Mouse (Mus musculus): ENCODE measurements at regions not wholly inside any gene's neighbourhood (a gene's known extent, or its start where the extent isn't known, plus 50 kb on each side); places are given as distances from the start of the nearest gene placed in this dataset.
"Not testable (repeated sequence)": the region's sequence is repeated elsewhere in the genome, so short reads cannot be mapped to it uniquely, and the experiment has no call there.

GRCm38 (mm10) chr3:21860915-21861635 is 215.4 kb upstream of the Tbl1xr1 start:
- no peak for ATAC-seq (ENCODE audit: low TSS enrichment)

GRCm38 (mm10) chr3:21861636-21861970 is 214.8 kb upstream of the Tbl1xr1 start:
- ATAC-seq (ENCODE audit: low TSS enrichment) = no peak

DNA sequence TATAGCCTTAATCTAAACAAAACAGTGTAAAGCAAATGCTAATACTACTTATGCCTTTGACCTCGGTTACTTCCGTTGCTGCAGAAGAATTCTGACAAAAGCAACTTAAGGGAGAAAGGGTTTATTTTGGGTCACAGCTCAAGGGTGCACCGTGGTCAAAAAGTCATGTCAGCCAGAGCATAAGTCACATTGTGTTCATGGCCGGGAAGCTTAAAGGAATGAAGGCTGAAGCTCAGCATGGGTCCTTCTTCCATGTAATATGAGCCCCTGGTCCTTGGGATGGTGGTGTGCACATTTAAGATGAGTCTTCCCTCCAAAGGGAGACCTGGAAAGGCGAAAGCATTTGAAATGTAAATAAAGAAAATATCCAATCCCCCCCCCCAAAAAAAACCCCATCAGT is 212.1 kb upstream of the Tbl1xr1 start:
- ATAC-seq (ENCODE audit: low TSS enrichment) = no peak

- no peak for ATAC-seq (ENCODE audit: low TSS enrichment)
These were observed 210.6 kb upstream of the Tbl1xr1 start for GRCm38 (mm10) chr3:21865856-21866255.

GRCm38 (mm10) chr3:21878396-21878795 is 198.1 kb upstream of the Tbl1xr1 start:
- ATAC-seq (ENCODE audit: low TSS enrichment) = no peak

GRCm38 (mm10) chr3:21884216-21884615 is 192.2 kb upstream of the Tbl1xr1 start:
- ATAC-seq (ENCODE audit: low TSS enrichment) = no peak

DNA sequence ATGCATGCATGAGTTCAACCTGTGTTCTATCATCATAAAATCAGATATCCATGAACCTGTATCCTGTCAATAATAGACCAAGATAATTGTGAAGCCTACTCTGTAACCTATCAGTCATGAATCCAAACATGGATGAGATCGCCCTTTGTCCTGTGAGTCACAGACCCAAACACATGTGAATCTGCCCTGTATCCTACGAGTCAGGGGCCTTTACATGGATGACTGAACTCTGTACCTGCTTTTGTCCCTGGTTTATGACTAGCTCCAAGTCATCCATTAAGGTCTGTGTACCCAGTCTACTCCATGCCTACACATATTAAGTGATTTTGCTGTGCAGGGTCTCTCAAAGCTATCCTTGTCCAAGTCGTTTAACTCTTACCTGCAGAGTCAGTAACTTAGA is 187.7 kb upstream of the Tbl1xr1 start:
- no peak for ATAC-seq (ENCODE audit: low TSS enrichment)

- no peak for ATAC-seq (ENCODE audit: low TSS enrichment)
These were observed 184.5 kb upstream of the Tbl1xr1 start for GRCm38 (mm10) chr3:21891819-21892480.

DNA sequence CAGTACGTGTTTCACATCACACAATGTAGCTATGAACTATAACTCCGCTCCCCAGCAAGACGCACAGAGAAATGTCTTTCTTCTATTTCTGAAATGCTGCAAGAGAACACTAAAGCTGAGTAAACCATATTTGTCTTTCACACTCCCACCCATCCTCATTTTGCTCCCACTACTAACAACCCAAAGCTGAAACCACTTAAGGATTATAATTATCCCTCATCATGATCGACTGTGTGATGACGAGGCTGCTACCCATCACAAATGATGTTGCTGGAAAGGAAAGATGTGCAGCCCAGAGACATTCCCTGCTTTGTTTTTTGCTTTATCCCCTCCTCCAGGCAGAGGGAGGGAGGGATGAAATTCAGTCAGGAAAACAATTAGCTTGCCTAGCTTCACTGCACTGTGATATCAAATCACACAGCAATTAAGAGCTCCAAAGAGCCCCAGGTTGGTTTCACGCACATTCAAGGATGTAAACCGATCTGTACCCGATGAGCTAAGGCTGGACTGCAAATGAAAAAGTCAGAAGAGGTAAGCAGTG is 183.5 kb upstream of the Tbl1xr1 start:
- peak; percentile 99 for ATAC-seq (ENCODE audit: low TSS enrichment)

DNA sequence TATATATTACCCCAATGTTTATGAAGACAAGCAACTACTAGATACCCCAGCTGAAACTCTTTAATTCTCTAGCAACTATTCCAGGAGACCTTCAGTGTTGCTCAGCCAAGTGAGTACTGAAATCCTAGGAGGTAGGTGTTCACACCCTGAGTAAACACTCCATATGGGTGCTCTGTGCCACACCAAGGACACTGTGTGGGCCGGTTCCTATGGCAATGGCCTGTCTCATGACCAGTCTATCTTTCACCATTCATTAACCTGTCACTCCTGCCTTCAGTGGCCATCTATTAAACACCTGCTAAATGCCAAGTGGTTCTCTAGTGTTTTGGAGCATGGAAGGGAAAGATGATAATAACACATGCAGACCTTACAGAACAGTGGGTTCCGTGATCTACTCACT is 180.9 kb upstream of the Tbl1xr1 start:
- ATAC-seq (ENCODE audit: low TSS enrichment) = no peak

GRCm38 (mm10) chr3:21898241-21898640 is 178.2 kb upstream of the Tbl1xr1 start:
- ATAC-seq (ENCODE audit: low TSS enrichment) = peak; percentile 57; the same call in 1 of the 2 replicates

- no peak for ATAC-seq (ENCODE audit: low TSS enrichment)
These were observed 170.9 kb upstream of the Tbl1xr1 start for GRCm38 (mm10) chr3:21905384-21906073.

GRCm38 (mm10) chr3:21908828-21909227 is 167.6 kb upstream of the Tbl1xr1 start:
- no peak for ATAC-seq (ENCODE audit: low TSS enrichment)

GRCm38 (mm10) chr3:21910080-21910479 is 166.4 kb upstream of the Tbl1xr1 start:
- no peak for ATAC-seq (ENCODE audit: low TSS enrichment)

- ATAC-seq (ENCODE audit: low TSS enrichment) = no peak
These were observed 165.4 kb upstream of the Tbl1xr1 start for GRCm38 (mm10) chr3:21911071-21911470.

GRCm38 (mm10) chr3:21917228-21917910 is 159.1 kb upstream of the Tbl1xr1 start:
- ATAC-seq (ENCODE audit: low TSS enrichment) = no peak

DNA sequence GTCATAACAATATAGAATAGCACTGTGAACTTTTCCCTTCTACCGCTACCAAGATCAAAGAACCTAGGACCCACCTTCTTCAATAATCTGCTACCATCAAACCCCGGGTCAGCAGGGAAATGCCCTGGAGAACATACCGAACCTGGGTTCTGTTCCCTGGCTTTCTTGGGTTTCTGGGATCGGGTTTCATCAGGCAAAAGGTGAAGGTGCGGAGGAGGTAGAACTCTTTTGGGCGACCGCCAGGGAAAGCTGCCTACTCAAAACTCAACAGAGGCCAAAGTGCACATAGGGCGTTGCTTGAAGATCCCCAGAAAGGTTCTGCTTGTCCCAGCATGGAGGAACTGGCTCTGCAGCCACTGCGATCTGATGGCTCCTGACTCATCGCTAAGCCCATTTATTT is 158.0 kb upstream of the Tbl1xr1 start:
- no peak for ATAC-seq (ENCODE audit: low TSS enrichment)

- no peak for ATAC-seq (ENCODE audit: low TSS enrichment)
These were observed 156.5 kb upstream of the Tbl1xr1 start for GRCm38 (mm10) chr3:21919931-21920330.

- no peak for ATAC-seq (ENCODE audit: low TSS enrichment)
These were observed 144.5 kb upstream of the Tbl1xr1 start for GRCm38 (mm10) chr3:21931951-21932350.

- ATAC-seq (ENCODE audit: low TSS enrichment) = not testable (repeated sequence)
These were observed 143.8 kb upstream of the Tbl1xr1 start for GRCm38 (mm10) chr3:21932696-21933095.

DNA sequence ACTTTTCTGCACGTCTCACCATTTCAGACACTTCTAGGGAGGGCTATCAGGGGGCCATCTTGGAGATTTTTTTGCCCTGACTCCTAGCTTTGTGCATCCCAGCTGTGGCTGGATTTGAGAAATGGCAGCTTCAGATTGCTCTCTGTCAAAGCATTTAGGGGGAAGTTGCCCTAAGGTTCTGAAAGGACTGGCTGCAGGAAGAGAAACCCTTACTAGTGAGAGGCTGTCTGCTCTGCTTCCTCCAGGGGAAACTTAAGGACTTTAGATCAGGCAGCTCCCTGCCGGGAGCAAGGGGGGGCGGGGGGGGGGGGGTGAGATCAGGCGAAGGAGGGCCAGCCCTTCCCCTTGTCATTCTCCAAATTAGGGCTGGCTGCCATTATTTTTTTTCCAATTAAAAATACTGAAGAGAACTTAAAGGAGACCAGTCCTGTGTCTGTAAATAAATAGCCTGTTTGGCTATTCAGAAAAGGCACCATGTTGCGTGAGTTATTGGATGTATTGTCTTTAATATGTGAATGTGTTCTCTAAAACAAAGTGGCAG is 141.7 kb upstream of the Tbl1xr1 start:
- ATAC-seq (ENCODE audit: low TSS enrichment) = no peak

Measured in frontal cortex, adult (tissue).